Comparison of ENCODE assay signal across 8 mouse cellular contexts in genomic region chr14:104715651-104716050, GRCm38 (mm10).
DNase-seq lines count a peak whose midpoint lies in the region.

No protein-coding gene starts in this region.

- DNase-seq in B cell, adult 2 months = peak; percentile 91 to 95
- DNase-seq in cerebellum, adult 9-11 months = peak; percentile 79
- DNase-seq in heart, adult 8-10 months (ENCODE audit: low spot score) = peak; percentile 84
- peak; percentile 85 for DNase-seq in layer of hippocampus, adult 11-12 months (ENCODE audit: low spot score)
- peak; percentile 24 to 99 for DNase-seq in left cerebral cortex, adult 8-10 months (ENCODE audit: low spot score in 2 of 2)
- DNase-seq in lung, postnatal 4 days = peak; percentile 83 to 89
- peak; percentile 79 to 85 for DNase-seq in spleen, adult 18-20 months
- DNase-seq in thymus, postnatal 4 days = peak; percentile 70

Comparison
In these comparisons a context has a peak if more than half of its experiments do, and no peak if none do; other contexts are left out.
1. Peak in every context shown above with its lines: DNase-seq.